Mouse (Mus musculus) bone marrow, adult 2 months (tissue): ENCODE data around the gene Vps52. TPM values are rescaled to one million over a fixed set of nuclear protein-coding genes. Genes with fewer than 3 reads are reported as not detected.
A peak's percentile ranks its signal among the peaks of the same experiment; 100 is the strongest.

Experiments used
- H3K27ac ChIP-seq: fragments of 200-500 bp; 2 replicates; pipeline ENCODE4 v1.5.1; 2012; ENCODE audit warnings: low read depth, mild to moderate bottlenecking, control low read depth, inconsistent platforms, low read length; ENCODE audit not compliant: control insufficient read depth, poor library complexity, insufficient read depth
- H3K4me1 ChIP-seq: fragments of 200-500 bp; 2 replicates; pipeline ENCODE4 v1.6.1; 2011; ENCODE audit warnings: low read length; ENCODE audit not compliant: control insufficient read depth, insufficient read depth
- H3K4me3 ChIP-seq: fragments of 200-500 bp; replicated peaks from 2 replicates; pipeline ENCODE3; 2011; ENCODE audit warnings: mild to moderate bottlenecking, low read depth, low read length, control low read depth; ENCODE audit not compliant: control insufficient read depth
- CTCF ChIP-seq: fragments of 200-500 bp; IDR thresholded peaks from 2 replicates; pipeline ENCODE4 v1.5.1; 2011; ENCODE audit warnings: low read length, control low read depth; ENCODE audit not compliant: control insufficient read depth, insufficient read depth
- POLR2A ChIP-seq: fragments of 200-500 bp; IDR thresholded peaks from 2 replicates; pipeline ENCODE4 v1.6.1; 2011; ENCODE audit warnings: low read depth, mild to moderate bottlenecking, control low read depth, low read length, borderline replicate concordance; ENCODE audit not compliant: control insufficient read depth
- WGBS: fragments of 180-500 bp; shearing (Covaris S2); methylation state at CpG from one replicate; pipeline ENCODE4 v1.1.7; 2018; 5-methylcytosine and 5-hydroxymethylcytosine counted together
- polyA plus RNA-seq: library from polyadenylated mRNA; stranded (reverse); fragments of >200 nt; gene quantifications from 2 replicates; pipeline ENCODE4 v1.2.4, GENCODE M21; 2011; ENCODE audit warnings: low replicate concordance; ENCODE audit not compliant: missing spikeins, insufficient read depth, insufficient read length

Gene Vps52
- polyA plus RNA-seq, 1 experiment, result 23.1 TPM

GRCm38 (mm10) chr17:33932448-33932847, 23.2 kb upstream of the Vps52 start:
- no peaks in the 10 kb centered on the region; the same call in 1 of the 2 replicates for H3K4me1 ChIP-seq
- WGBS, result 92% methylated on average over 14 of the region's 14 CpGs
- no peak overlapping the region for H3K4me3 ChIP-seq
- H3K27ac ChIP-seq, result no peak overlapping the region
- no peak for TF ChIP-seq CTCF

- TF ChIP-seq CTCF (no peak), POLR2A (no peak)
- Histone ChIP-seq H3K4me3 (no peak overlapping the region), H3K4me1 (no peaks in the 10 kb centered on the region; the same call in 1 of the 2 replicates), H3K27ac (no peak overlapping the region)
- WGBS, result 96% methylated on average over 15 of the region's 15 CpGs
Observed at GRCm38 (mm10) chr17:33932970-33933369, 22.6 kb upstream of the Vps52 start.

- WGBS, result 92% methylated on average over 21 of the region's 21 CpGs
- H3K4me1 ChIP-seq, result no peaks in the 10 kb centered on the region; the same call in 1 of the 2 replicates
- TF ChIP-seq POLR2A (no peak), CTCF (no peak)
- no peak overlapping the region for H3K27ac ChIP-seq
- H3K4me3 ChIP-seq, result no peak overlapping the region
Observed at GRCm38 (mm10) chr17:33935422-33936055, 20.1 kb upstream of the Vps52 start.

GRCm38 (mm10) chr17:33936993-33937392, 18.6 kb upstream of the Vps52 start:
- TF ChIP-seq CTCF (no peak), POLR2A (no peak)
- Histone ChIP-seq H3K27ac (no peak overlapping the region; the same call in 1 of the 2 replicates), H3K4me1 (no peaks in the 10 kb centered on the region; the same call in 1 of the 2 replicates), H3K4me3 (no peak overlapping the region)
- 90% methylated on average over 15 of the region's 15 CpGs for WGBS

- 67% methylated on average over 11 of the region's 11 CpGs for WGBS
- no peak overlapping the region for H3K4me3 ChIP-seq
- no peaks in the 10 kb centered on the region; the same call in 1 of the 2 replicates for H3K4me1 ChIP-seq
- no peak for TF ChIP-seq CTCF
- TF ChIP-seq POLR2A, result no peak
- H3K27ac ChIP-seq, result no peak overlapping the region
Observed at GRCm38 (mm10) chr17:33938783-33939182, 16.8 kb upstream of the Vps52 start.

GRCm38 (mm10) chr17:33940206-33940805, 15.3 kb upstream of the Vps52 start, which contains the start of the genes Pfdn6 and Wdr46:
TSS of gene Pfdn6 (minus strand) at chr17:33940343.
TSS of gene Wdr46 (plus strand) at chr17:33940660.
- Histone ChIP-seq H3K4me1 (no peaks in the 10 kb centered on the region; the same call in 1 of the 2 replicates), H3K4me3 (peak within 1 kb of the TSS; percentile 97), H3K27ac (peak within 1 kb of the TSS; percentile 7)
- WGBS, result under 1% methylated on average over 36 of the region's 36 CpGs
- TF ChIP-seq CTCF, result no peak
- TF ChIP-seq POLR2A, result no peak

- H3K4me1 ChIP-seq, result no peaks in the 10 kb centered on the region; the same call in 1 of the 2 replicates
- H3K4me3 ChIP-seq, result peak overlapping the region; percentile 97
- no peak for TF ChIP-seq POLR2A
- no peak for TF ChIP-seq CTCF
- WGBS, result 1% methylated on average over 26 of the region's 26 CpGs
- H3K27ac ChIP-seq, result no peak overlapping the region; the same call in 1 of the 2 replicates
Observed at GRCm38 (mm10) chr17:33940981-33941380, 14.6 kb upstream of the Vps52 start.

GRCm38 (mm10) chr17:33941381-33941780, 14.2 kb upstream of the Vps52 start:
- no peak overlapping the region; the same call in 1 of the 2 replicates for H3K27ac ChIP-seq

More at GRCm38 (mm10) chr17:33941381-33941780, 14.2 kb upstream of the Vps52 start:
- TF ChIP-seq POLR2A, result no peak
- no peak for TF ChIP-seq CTCF
- Histone ChIP-seq H3K4me3 (peak overlapping the region; percentile 97), H3K4me1 (no peaks in the 10 kb centered on the region; the same call in 1 of the 2 replicates)
- 38% methylated on average over 19 of the region's 19 CpGs for WGBS
